Mouse (Mus musculus): Measurements from ENCODE around the gene Fkbpl.

GRCm38 (mm10) chr17:34655160-34655559, 10.6 kb downstream of the Fkbpl start:
- TF ChIP-seq MAX (IDR thresholded peaks at IDR 0.05) (no peak), CTCF (IDR thresholded peaks at IDR 0.05; ENCODE audit: control insufficient read depth, insufficient read depth, insufficient read length) (no peak)

All from C2C12 (cell line).